Mouse (Mus musculus): ENCODE data around the gene Ncam2. TPM values are rescaled to one million over a fixed set of nuclear protein-coding genes. Genes with fewer than 3 reads are reported as not detected.
"Not testable (repeated sequence)": the region's sequence is repeated elsewhere in the genome, so short reads cannot be mapped to it uniquely, and the experiment has no call there.

The Ncam2 gene
- polyA plus RNA-seq, 1 experiment from 2014 or later = 1.5 TPM

GRCm38 (mm10) chr16:81450851-81451250 is 250.4 kb downstream of the Ncam2 start:
- Histone ChIP-seq H3K9me3 (replicated peaks; ENCODE audit: control insufficient read depth, low read length) (no peaks in the 10 kb centered on the region), H3K27me3 (ENCODE audit: control insufficient read depth, insufficient read depth, low read length) (no peaks in the 10 kb centered on the region), H3K4me3 (ENCODE audit: low read depth, low read length) (no peak overlapping the region), H3K4me1 (ENCODE audit: control insufficient read depth, insufficient read depth, low read length) (no peaks in the 10 kb centered on the region), H3K9ac (replicated peaks; ENCODE audit: low read length) (no peak overlapping the region), H3K27ac (replicated peaks; ENCODE audit: low read depth, low read length) (no peak overlapping the region), H3K4me2 (ENCODE audit: low read depth, low read length) (no peak overlapping the region), H3K36me3 (replicated peaks; ENCODE audit: control insufficient read depth, insufficient read depth, low read depth, low read length) (no peaks in the 10 kb centered on the region)
- 96% methylated on average over 5 of the region's 5 CpGs for WGBS
- DNase-seq (ENCODE audit: low spot score) (no peak), ATAC-seq (replicated peaks; ENCODE audit: insufficient number of reproducible peaks, low FRiP score, low TSS enrichment, low read depth) (no peak)

- 79% methylated on average over 2 of the region's 2 CpGs for WGBS
- Histone ChIP-seq H3K4me1 (ENCODE audit: control insufficient read depth, insufficient read depth, low read length) (no peaks in the 10 kb centered on the region), H3K9me3 (replicated peaks; ENCODE audit: control insufficient read depth, low read length) (no peaks in the 10 kb centered on the region), H3K36me3 (replicated peaks; ENCODE audit: control insufficient read depth, insufficient read depth, low read depth, low read length) (no peaks in the 10 kb centered on the region), H3K4me2 (ENCODE audit: low read depth, low read length) (no peak overlapping the region), H3K9ac (replicated peaks; ENCODE audit: low read length) (no peak overlapping the region), H3K4me3 (ENCODE audit: low read depth, low read length) (no peak overlapping the region), H3K27ac (replicated peaks; ENCODE audit: low read depth, low read length) (no peak overlapping the region), H3K27me3 (ENCODE audit: control insufficient read depth, insufficient read depth, low read length) (no peaks in the 10 kb centered on the region)
- ATAC-seq (replicated peaks; ENCODE audit: insufficient number of reproducible peaks, low FRiP score, low TSS enrichment, low read depth) (no peak), DNase-seq (ENCODE audit: low spot score) (no peak)
Observed at GRCm38 (mm10) chr16:81452988-81453387, 252.5 kb downstream of the Ncam2 start.

- no peak overlapping the region for H3K4me2 ChIP-seq (ENCODE audit: low read depth, low read length)
- DNase-seq (ENCODE audit: low spot score) = no peak
- WGBS = 95% methylated on average over 2 of the region's 2 CpGs
- no peak overlapping the region for H3K4me3 ChIP-seq (ENCODE audit: low read depth, low read length)
- no peaks in the 10 kb centered on the region for H3K4me1 ChIP-seq (ENCODE audit: control insufficient read depth, insufficient read depth, low read length)
- H3K9me3 ChIP-seq (replicated peaks; ENCODE audit: control insufficient read depth, low read length) = no peaks in the 10 kb centered on the region
- no peak for ATAC-seq (replicated peaks; ENCODE audit: insufficient number of reproducible peaks, low FRiP score, low TSS enrichment, low read depth)
- no peaks in the 10 kb centered on the region for H3K36me3 ChIP-seq (replicated peaks; ENCODE audit: control insufficient read depth, insufficient read depth, low read depth, low read length)
- H3K27ac ChIP-seq (replicated peaks; ENCODE audit: low read depth, low read length) = no peak overlapping the region
- no peaks in the 10 kb centered on the region for H3K27me3 ChIP-seq (ENCODE audit: control insufficient read depth, insufficient read depth, low read length)
- H3K9ac ChIP-seq (replicated peaks; ENCODE audit: low read length) = no peak overlapping the region
Observed at GRCm38 (mm10) chr16:81454472-81454871, 254.0 kb downstream of the Ncam2 start.

GRCm38 (mm10) chr16:81462731-81463130 is 262.2 kb downstream of the Ncam2 start:
- 88% methylated on average over 2 of the region's 2 CpGs for WGBS
- ATAC-seq (replicated peaks; ENCODE audit: insufficient number of reproducible peaks, low FRiP score, low TSS enrichment, low read depth) = not testable (repeated sequence)

GRCm38 (mm10) chr16:81472925-81473324 is 272.4 kb downstream of the Ncam2 start:
- Histone ChIP-seq H3K4me3 (ENCODE audit: low read depth, low read length) (no peak overlapping the region), H3K27me3 (ENCODE audit: control insufficient read depth, insufficient read depth, low read length) (no peaks in the 10 kb centered on the region), H3K36me3 (replicated peaks; ENCODE audit: control insufficient read depth, insufficient read depth, low read depth, low read length) (no peaks in the 10 kb centered on the region), H3K27ac (replicated peaks; ENCODE audit: low read depth, low read length) (no peak overlapping the region), H3K9me3 (replicated peaks; ENCODE audit: control insufficient read depth, low read length) (no peaks in the 10 kb centered on the region), H3K9ac (replicated peaks; ENCODE audit: low read length) (no peak overlapping the region), H3K4me1 (ENCODE audit: control insufficient read depth, insufficient read depth, low read length) (no peaks in the 10 kb centered on the region), H3K4me2 (ENCODE audit: low read depth, low read length) (no peak overlapping the region)
- ATAC-seq (replicated peaks; ENCODE audit: insufficient number of reproducible peaks, low FRiP score, low TSS enrichment, low read depth) = no peak
- WGBS = 76% methylated on average over 1 of the region's 1 CpGs
- no peak for DNase-seq (ENCODE audit: low spot score)

More at GRCm38 (mm10) chr16:81462731-81463130, 262.2 kb downstream of the Ncam2 start:
- not testable (repeated sequence) for DNase-seq (ENCODE audit: low spot score); H3K4me3 ChIP-seq (ENCODE audit: low read depth, low read length); H3K9me3 ChIP-seq (replicated peaks; ENCODE audit: control insufficient read depth, low read length); H3K4me1 ChIP-seq (ENCODE audit: control insufficient read depth, insufficient read depth, low read length); H3K27me3 ChIP-seq (ENCODE audit: control insufficient read depth, insufficient read depth, low read length); H3K27ac ChIP-seq (replicated peaks; ENCODE audit: low read depth, low read length); H3K9ac ChIP-seq (replicated peaks; ENCODE audit: low read length); H3K36me3 ChIP-seq (replicated peaks; ENCODE audit: control insufficient read depth, insufficient read depth, low read depth, low read length); H3K4me2 ChIP-seq (ENCODE audit: low read depth, low read length)

- no peak for ATAC-seq (replicated peaks; ENCODE audit: insufficient number of reproducible peaks, low FRiP score, low TSS enrichment, low read depth)
Observed at GRCm38 (mm10) chr16:81481058-81481457, 280.6 kb downstream of the Ncam2 start.

GRCm38 (mm10) chr16:81496111-81496510 is 295.6 kb downstream of the Ncam2 start:
- no peak overlapping the region for H3K27ac ChIP-seq (replicated peaks; ENCODE audit: low read depth, low read length)
- H3K4me3 ChIP-seq (ENCODE audit: low read depth, low read length) = no peak overlapping the region
- H3K36me3 ChIP-seq (replicated peaks; ENCODE audit: control insufficient read depth, insufficient read depth, low read depth, low read length) = no peaks in the 10 kb centered on the region
- H3K9ac ChIP-seq (replicated peaks; ENCODE audit: low read length) = no peak overlapping the region
- no peak overlapping the region for H3K4me2 ChIP-seq (ENCODE audit: low read depth, low read length)
- DNase-seq (ENCODE audit: low spot score) = peak; percentile 9
- no peaks in the 10 kb centered on the region for H3K4me1 ChIP-seq (ENCODE audit: control insufficient read depth, insufficient read depth, low read length)
- no peaks in the 10 kb centered on the region for H3K27me3 ChIP-seq (ENCODE audit: control insufficient read depth, insufficient read depth, low read length)
- no peak for ATAC-seq (replicated peaks; ENCODE audit: insufficient number of reproducible peaks, low FRiP score, low TSS enrichment, low read depth)
- 72% methylated on average over 2 of the region's 2 CpGs for WGBS
- H3K9me3 ChIP-seq (replicated peaks; ENCODE audit: control insufficient read depth, low read length) = no peaks in the 10 kb centered on the region

More at GRCm38 (mm10) chr16:81481058-81481457, 280.6 kb downstream of the Ncam2 start:
- no peaks in the 10 kb centered on the region for H3K4me1 ChIP-seq (ENCODE audit: control insufficient read depth, insufficient read depth, low read length)
- no peak for DNase-seq (ENCODE audit: low spot score)
- no peak overlapping the region for H3K27ac ChIP-seq (replicated peaks; ENCODE audit: low read depth, low read length)
- H3K27me3 ChIP-seq (ENCODE audit: control insufficient read depth, insufficient read depth, low read length) = no peaks in the 10 kb centered on the region
- no peaks in the 10 kb centered on the region for H3K36me3 ChIP-seq (replicated peaks; ENCODE audit: control insufficient read depth, insufficient read depth, low read depth, low read length)
- H3K9ac ChIP-seq (replicated peaks; ENCODE audit: low read length) = no peak overlapping the region
- H3K4me2 ChIP-seq (ENCODE audit: low read depth, low read length) = no peak overlapping the region
- no peak overlapping the region for H3K4me3 ChIP-seq (ENCODE audit: low read depth, low read length)
- H3K9me3 ChIP-seq (replicated peaks; ENCODE audit: control insufficient read depth, low read length) = no peaks in the 10 kb centered on the region

- ATAC-seq (replicated peaks; ENCODE audit: insufficient number of reproducible peaks, low FRiP score, low TSS enrichment, low read depth) (no peak), DNase-seq (ENCODE audit: low spot score) (no peak)
- H3K4me1 ChIP-seq (ENCODE audit: control insufficient read depth, insufficient read depth, low read length) = no peaks in the 10 kb centered on the region
- H3K27me3 ChIP-seq (ENCODE audit: control insufficient read depth, insufficient read depth, low read length) = no peaks in the 10 kb centered on the region
- H3K9ac ChIP-seq (replicated peaks; ENCODE audit: low read length) = no peak overlapping the region
- WGBS = 82% methylated on average over 2 of the region's 2 CpGs
- no peak overlapping the region for H3K4me2 ChIP-seq (ENCODE audit: low read depth, low read length)
- no peaks in the 10 kb centered on the region for H3K36me3 ChIP-seq (replicated peaks; ENCODE audit: control insufficient read depth, insufficient read depth, low read depth, low read length)
- H3K27ac ChIP-seq (replicated peaks; ENCODE audit: low read depth, low read length) = no peak overlapping the region
- H3K9me3 ChIP-seq (replicated peaks; ENCODE audit: control insufficient read depth, low read length) = no peaks in the 10 kb centered on the region
- H3K4me3 ChIP-seq (ENCODE audit: low read depth, low read length) = no peak overlapping the region
Observed at GRCm38 (mm10) chr16:81502578-81502977, 302.1 kb downstream of the Ncam2 start.

Data from embryonic facial prominence, embryonic 11.5 days (tissue).